Mouse (Mus musculus) heart, adult 2 months (tissue): ENCODE measurements around the gene Defb25. TPM values are rescaled to one million over a fixed set of nuclear protein-coding genes. Genes with fewer than 3 reads are reported as not detected.

Experiments used
- DNase-seq, 2 experiments: peaks; one replicate each; pipeline ENCODE4 v3.0.0; 2021
- H3K27ac ChIP-seq: fragments of 200-600 bp; 2 replicates; pipeline ENCODE4 v1.8.1; 2022
- H3K27me3 ChIP-seq: fragments of 200-500 bp; 2 replicates; pipeline ENCODE4 v1.6.1; 2012; ENCODE audit warnings: mild to moderate bottlenecking, low read length, inconsistent platforms, mixed read lengths; ENCODE audit not compliant: control insufficient read depth, insufficient read depth
- H3K36me3 ChIP-seq: fragments of 200-500 bp; 2 replicates; pipeline ENCODE4 v1.6.1; 2012; ENCODE audit warnings: low read length, inconsistent platforms; ENCODE audit not compliant: control insufficient read depth, insufficient read depth
- H3K4me1 ChIP-seq: fragments of 200-500 bp; 2 replicates; pipeline ENCODE4 v1.6.1; 2011; ENCODE audit warnings: low read length; ENCODE audit not compliant: control insufficient read depth, insufficient read depth
- H3K4me3 ChIP-seq: fragments of 200-600 bp; 2 replicates; pipeline ENCODE4 v1.8.1; 2022
- H3K79me2 ChIP-seq: fragments of 200-500 bp; replicated peaks from 2 replicates; pipeline ENCODE4 v1.6.1; 2012; ENCODE audit warnings: mild to moderate bottlenecking, inconsistent platforms, low read length, moderate library complexity, mixed read lengths; ENCODE audit not compliant: control insufficient read depth, insufficient read depth
- H3K9ac ChIP-seq: fragments of 200-500 bp; 2 replicates; pipeline ENCODE4 v1.6.1; 2012; ENCODE audit warnings: low read depth, mild to moderate bottlenecking, control low read depth, inconsistent platforms, low read length, mixed read lengths
- CTCF ChIP-seq: fragments of 200-600 bp; IDR thresholded peaks from 2 replicates; pipeline ENCODE4 v1.8.1; 2022; ENCODE audit warnings: antibody characterized with exemption, mild to moderate bottlenecking, moderate library complexity
- EP300 ChIP-seq: fragments of 200-500 bp; IDR thresholded peaks from 2 replicates; pipeline ENCODE4 v1.6.1; 2011; ENCODE audit warnings: low read depth, low read length, control low read depth; ENCODE audit not compliant: insufficient read depth
- POLR2A ChIP-seq: fragments of 200-500 bp; IDR thresholded peaks from 2 replicates; pipeline ENCODE4 v1.6.1; 2011; ENCODE audit warnings: mild to moderate bottlenecking, low read depth, low read length, control low read depth; ENCODE audit not compliant: insufficient read depth
- WGBS: fragments of 180-500 bp; shearing (Covaris S2); methylation state at CpG from one replicate; pipeline ENCODE4 v1.1.7; 2018; 5-methylcytosine and 5-hydroxymethylcytosine counted together
- intact Hi-C: fragments of 180-260 bp; cut with DNase I; formaldehyde crosslinking; loops from one replicate; pipeline ENCODE4 v1.15.1; 2025
- polyA plus RNA-seq: library from polyadenylated mRNA; depleted of rRNA; stranded (reverse); fragments of >200 nt; gene quantifications from 2 replicates; pipeline ENCODE4 v1.2.3, GENCODE M21; 2012; rRNA removed
- total RNA-seq, 2 experiments: library from RNA; stranded (reverse); gene quantifications; 2 replicates each; pipeline ENCODE4 v1.2.3; 2021

Gene Defb25
- total and polyA plus RNA-seq, 3 experiments, result not detected

DNA sequence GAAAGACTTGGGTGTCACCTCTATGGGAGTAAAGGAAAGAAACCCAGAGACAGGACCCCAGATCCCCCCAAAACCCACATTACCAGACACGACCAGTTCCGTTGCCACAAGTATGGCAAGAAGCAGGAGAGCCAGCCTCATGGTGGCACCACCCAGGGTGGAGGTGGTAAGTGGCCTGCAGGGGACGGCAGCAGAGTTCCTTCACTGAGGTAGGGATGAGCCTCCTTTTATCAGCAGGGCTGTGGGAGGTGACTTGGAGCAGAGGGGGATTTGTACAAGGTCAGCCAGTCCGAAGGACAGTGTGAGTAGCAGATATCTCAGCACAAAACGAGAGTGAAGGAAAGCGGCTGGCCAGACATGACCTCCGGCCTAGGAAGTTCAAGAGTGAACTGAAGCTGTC is 42.7 kb downstream of the Defb25 start, which contains the start of gene Defb19:
Gene Defb19 (minus strand): TSS at position 206 of the 400 bp plus-strand sequence.
- intact Hi-C loops, result no loop called here
- Histone ChIP-seq H3K27ac (no peak within 1 kb of the TSS), H3K4me3 (no peak within 1 kb of the TSS), H3K27me3 (no peaks in the 10 kb centered on the region; the same call in 1 of the 2 replicates), H3K4me1 (no peaks in the 10 kb centered on the region), H3K79me2 (no peaks in the 10 kb centered on the region), H3K36me3 (no peaks in the 10 kb centered on the region), H3K9ac (no peak within 1 kb of the TSS)
- DNase-seq, result no peak
- TF ChIP-seq POLR2A (no peak), CTCF (no peak), EP300 (no peak)
- WGBS, result 67% methylated on average over 7 of the region's 7 CpGs

DNA sequence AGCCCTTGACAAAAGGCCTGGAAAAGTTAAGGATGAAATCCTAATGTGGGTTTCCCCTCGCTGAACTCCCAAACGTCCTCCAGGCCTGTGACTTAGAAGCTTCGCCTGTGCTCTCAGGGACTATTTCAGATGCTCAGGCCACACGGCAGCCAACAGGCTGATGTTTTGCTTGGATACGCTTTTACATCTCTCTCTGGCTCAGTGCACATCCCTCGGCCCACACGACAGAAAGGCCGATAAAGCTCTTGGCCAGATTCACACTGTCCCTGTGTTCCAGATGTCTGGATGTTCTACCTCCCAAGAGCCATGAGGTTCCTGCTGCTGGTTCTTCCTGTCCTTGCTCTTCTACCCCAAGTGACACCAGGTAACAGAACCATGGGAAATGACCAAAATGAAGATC is 49.4 kb downstream of the Defb25 start:
- peak in 1 of 2 experiments; percentile 18 for DNase-seq
- H3K36me3 ChIP-seq, result no peaks in the 10 kb centered on the region

More for the DNA sequence above, 49.4 kb downstream of the Defb25 start:
- no peak for TF ChIP-seq POLR2A
- TF ChIP-seq EP300, result no peak
- no peak for TF ChIP-seq CTCF
- no peaks in the 10 kb centered on the region; the same call in 1 of the 2 replicates for H3K27me3 ChIP-seq
- 66% methylated on average over 8 of the region's 8 CpGs for WGBS
- no peak overlapping the region for H3K4me3 ChIP-seq
- no peak overlapping the region for H3K9ac ChIP-seq
- intact Hi-C loops, result no loop called here
- H3K4me1 ChIP-seq, result no peaks in the 10 kb centered on the region
- H3K79me2 ChIP-seq, result no peaks in the 10 kb centered on the region
- no peak overlapping the region for H3K27ac ChIP-seq

Other genes with a start within 250 kb of the Defb25 start
- not detected for gene Nrsn2, start 246.4 kb downstream of the Defb25 start, total RNA-seq
- gene Nrsn2, start 246.4 kb downstream of the Defb25 start, polyA plus RNA-seq, result 0.31 TPM in 1 of 2 replicates, not detected in the other
- 1 to 10 TPM; 6.9 to 8.3 TPM for gene Sox12, start 225.0 kb downstream of the Defb25 start, total RNA-seq
- 7.6 and 8.8 TPM in 2 replicates for gene Sox12, start 225.0 kb downstream of the Defb25 start, polyA plus RNA-seq
- 1 to 10 TPM; 6.7 to 9.1 TPM for gene Zcchc3, start 208.0 kb downstream of the Defb25 start, total RNA-seq
- gene Zcchc3, start 208.0 kb downstream of the Defb25 start, polyA plus RNA-seq, result 4.0 and 5.5 TPM in 2 replicates
- 1 to 10 TPM; 1.5 to 2.4 TPM for gene 6820408C15Rik, start 207.5 kb downstream of the Defb25 start, total RNA-seq
- 2.5 and 4.0 TPM in 2 replicates for gene 6820408C15Rik, start 207.5 kb downstream of the Defb25 start, polyA plus RNA-seq
- gene Defb23, start 158.4 kb downstream of the Defb25 start, total RNA-seq, result not detected
- not detected in 2 replicates for gene Defb23, start 158.4 kb downstream of the Defb25 start, polyA plus RNA-seq
- not detected for gene Defb20, start 146.0 kb downstream of the Defb25 start, total RNA-seq
- not detected in 2 replicates for gene Defb20, start 146.0 kb downstream of the Defb25 start, polyA plus RNA-seq
- not detected for gene Defb22, start 132.9 kb downstream of the Defb25 start, total RNA-seq
- gene Defb22, start 132.9 kb downstream of the Defb25 start, polyA plus RNA-seq, result not detected in 2 replicates
- gene Defb26, start 111.4 kb downstream of the Defb25 start, total RNA-seq, result not detected
- gene Defb26, start 111.4 kb downstream of the Defb25 start, polyA plus RNA-seq, result not detected in 2 replicates
- gene Defb28, start 104.8 kb downstream of the Defb25 start, total RNA-seq, result not detected
- not detected in 2 replicates for gene Defb28, start 104.8 kb downstream of the Defb25 start, polyA plus RNA-seq
- not detected for gene Defb29, start 83.0 kb downstream of the Defb25 start, total RNA-seq
- not detected in 2 replicates for gene Defb29, start 83.0 kb downstream of the Defb25 start, polyA plus RNA-seq
- not detected for gene Gm17416, start 53.7 kb downstream of the Defb25 start, total RNA-seq
- not detected in 2 replicates for gene Gm17416, start 53.7 kb downstream of the Defb25 start, polyA plus RNA-seq
- not detected for gene Defb21, start 50.3 kb downstream of the Defb25 start, total RNA-seq
- not detected in 2 replicates for gene Defb21, start 50.3 kb downstream of the Defb25 start, polyA plus RNA-seq
- gene Defb19, start 42.7 kb downstream of the Defb25 start, total RNA-seq, result not detected
- gene Defb19, start 42.7 kb downstream of the Defb25 start, polyA plus RNA-seq, result 0.43 and 0.97 TPM in 2 replicates
- gene Defb45, start 23.7 kb downstream of the Defb25 start, total RNA-seq, result not detected
- gene Defb45, start 23.7 kb downstream of the Defb25 start, polyA plus RNA-seq, result not detected in 2 replicates
- gene Defb36, start 18.7 kb downstream of the Defb25 start, total RNA-seq, result not detected
- gene Defb36, start 18.7 kb downstream of the Defb25 start, polyA plus RNA-seq, result not detected in 2 replicates
- 1 to 10 TPM; 5.8 to 7.1 TPM for gene Rem1, start 3.9 kb upstream of the Defb25 start, total RNA-seq
- 5.6 and 7.1 TPM in 2 replicates for gene Rem1, start 3.9 kb upstream of the Defb25 start, polyA plus RNA-seq
- 10 to 100 TPM; 33.9 to 37.6 TPM for gene H13, start 46.4 kb upstream of the Defb25 start, total RNA-seq
- 42.9 and 43.5 TPM in 2 replicates for gene H13, start 46.4 kb upstream of the Defb25 start, polyA plus RNA-seq
- gene Mcts2, start 64.0 kb upstream of the Defb25 start, total RNA-seq, result 10 to 100 TPM; 14.8 to 18.2 TPM
- 8.6 and 12.1 TPM in 2 replicates for gene Mcts2, start 64.0 kb upstream of the Defb25 start, polyA plus RNA-seq
- gene Id1, start 113.2 kb upstream of the Defb25 start, total RNA-seq, result 10 to 100 TPM; 56.5 to 59.8 TPM
- 74.7 and 113 TPM in 2 replicates for gene Id1, start 113.2 kb upstream of the Defb25 start, polyA plus RNA-seq
- gene Cox4i2, start 131.1 kb upstream of the Defb25 start, total RNA-seq, result 10 to 100 TPM; 12.1 to 18.0 TPM
- gene Cox4i2, start 131.1 kb upstream of the Defb25 start, polyA plus RNA-seq, result 12.0 and 13.2 TPM in 2 replicates
- 100 to 1,000 TPM in 1 of 2 experiments, 10 to 100 TPM in 1; 51.9 to 102 TPM for gene Bcl2l1, start 208.7 kb upstream of the Defb25 start, total RNA-seq
- gene Bcl2l1, start 208.7 kb upstream of the Defb25 start, polyA plus RNA-seq, result 48.1 and 51.2 TPM in 2 replicates
- gene Tpx2, start 224.9 kb upstream of the Defb25 start, total RNA-seq, result 1 to 10 TPM in 1 of 2 experiments, under 1 TPM in 1; 0.75 to 1.1 TPM
- 0.18 and 0.50 TPM in 2 replicates for gene Tpx2, start 224.9 kb upstream of the Defb25 start, polyA plus RNA-seq